Mouse (Mus musculus) layer of hippocampus, postnatal 36 days (tissue): Measurements from ENCODE around the gene Bcl9. TPM values are rescaled to one million over a fixed set of nuclear protein-coding genes. Genes with fewer than 3 reads are reported as not detected.

Experiments
- DNase-seq, 2 experiments: peaks; one replicate each; pipeline ENCODE4 v3.0.0; 2022
- total RNA-seq, 2 experiments: library from RNA; stranded (reverse); gene quantifications; 2 replicates each; pipeline ENCODE4 v1.2.3; 2021

Bcl9 gene
- total RNA-seq, 2 experiments from 2014 or later: 59.1 to 63.3 TPM

DNA sequence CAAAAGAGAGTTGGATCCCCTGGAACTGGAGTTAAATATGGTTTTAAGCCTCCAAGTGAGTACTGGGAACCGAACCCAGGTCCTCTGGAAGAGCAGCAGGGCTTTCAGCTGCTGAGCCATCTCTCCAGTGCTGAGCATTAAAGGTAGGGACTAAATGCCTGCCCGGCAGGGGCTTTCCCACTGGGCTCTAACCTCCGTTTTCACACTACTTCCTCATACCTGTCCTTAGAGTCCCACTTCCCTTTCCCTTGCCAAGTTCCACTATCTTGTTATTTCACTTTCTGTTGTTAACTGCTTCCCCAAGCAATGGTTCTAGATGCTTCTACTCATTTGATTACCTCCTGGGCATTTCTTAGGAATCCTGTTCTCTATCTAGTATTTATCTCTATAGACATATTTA, 65.4 kb downstream of the Bcl9 start:
- no peak for DNase-seq

DNA sequence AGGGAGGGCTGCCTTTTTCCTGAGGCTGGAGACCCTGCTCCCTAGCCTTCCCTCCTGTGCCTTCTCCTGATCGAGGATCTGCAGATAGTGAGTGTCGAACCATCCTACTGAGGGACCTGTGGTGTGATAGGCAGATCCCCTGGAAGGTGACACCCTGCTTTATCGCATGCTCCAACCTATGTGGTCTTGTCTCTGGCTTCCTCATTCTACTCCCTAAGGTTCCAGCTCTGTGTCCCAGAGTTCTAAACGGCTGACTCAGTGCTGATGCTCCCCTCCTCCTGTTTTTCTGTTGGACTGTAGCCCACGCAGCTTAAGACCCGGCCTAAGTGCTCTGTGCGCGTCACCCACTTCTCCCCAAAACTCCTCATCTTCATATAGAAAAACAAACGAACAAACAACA, 65.9 kb downstream of the Bcl9 start:
- DNase-seq: no peak

DNA sequence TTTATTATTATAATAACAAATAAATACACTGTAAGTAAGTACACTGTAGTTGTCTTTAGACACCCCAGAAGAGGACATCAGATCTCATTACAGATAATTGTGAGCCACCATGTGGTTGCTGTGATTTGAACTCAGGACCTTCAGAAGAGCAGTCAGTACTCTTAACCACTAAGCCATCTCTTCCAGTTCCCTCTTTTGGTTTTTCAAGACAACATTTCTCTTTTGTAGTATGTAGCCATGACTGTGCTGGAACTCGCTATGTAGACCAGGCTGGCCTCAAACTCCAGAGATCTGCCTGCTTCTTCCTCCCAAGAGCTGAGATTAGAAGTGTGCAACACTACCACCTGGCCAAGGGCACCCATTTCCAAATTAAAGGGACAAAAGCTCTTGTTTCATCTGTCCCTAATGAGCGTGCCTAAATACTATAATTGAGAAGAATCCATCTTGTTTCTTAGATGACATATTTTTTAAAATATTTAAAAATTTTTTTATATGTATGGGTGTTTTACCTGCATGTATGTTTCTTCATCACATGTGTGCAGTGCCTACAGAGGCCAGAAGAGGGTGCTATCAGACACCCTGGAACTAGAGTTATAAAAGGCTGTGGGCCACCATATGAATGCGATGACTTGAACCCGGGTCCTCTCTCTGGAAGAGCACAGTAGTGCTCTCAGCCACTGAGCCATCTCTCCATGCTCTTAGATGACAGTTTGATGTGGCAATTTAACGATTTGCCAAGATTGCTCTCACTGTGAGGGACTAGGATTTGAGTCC, 66.9 kb downstream of the Bcl9 start:
- no peak for DNase-seq

DNA sequence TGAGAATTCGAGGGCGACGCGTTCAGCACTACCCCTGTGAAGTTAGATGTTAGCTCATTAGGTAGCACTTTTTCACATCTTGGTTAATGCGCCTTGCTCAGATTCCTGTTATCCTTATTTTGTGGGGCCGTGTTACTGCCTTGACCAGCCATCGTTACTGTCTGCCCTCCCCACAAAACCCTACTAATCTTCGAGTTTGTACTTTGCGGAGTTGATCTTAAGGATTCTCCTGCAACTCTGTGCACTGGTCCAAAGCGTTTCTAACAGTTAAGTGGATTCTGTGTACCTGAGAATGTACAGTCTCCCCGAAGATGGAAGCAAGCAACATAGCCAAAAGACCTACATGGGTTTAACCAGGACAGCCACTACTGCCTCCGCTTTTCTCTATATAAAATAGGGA, 69.3 kb downstream of the Bcl9 start:
- DNase-seq: no peak

DNA sequence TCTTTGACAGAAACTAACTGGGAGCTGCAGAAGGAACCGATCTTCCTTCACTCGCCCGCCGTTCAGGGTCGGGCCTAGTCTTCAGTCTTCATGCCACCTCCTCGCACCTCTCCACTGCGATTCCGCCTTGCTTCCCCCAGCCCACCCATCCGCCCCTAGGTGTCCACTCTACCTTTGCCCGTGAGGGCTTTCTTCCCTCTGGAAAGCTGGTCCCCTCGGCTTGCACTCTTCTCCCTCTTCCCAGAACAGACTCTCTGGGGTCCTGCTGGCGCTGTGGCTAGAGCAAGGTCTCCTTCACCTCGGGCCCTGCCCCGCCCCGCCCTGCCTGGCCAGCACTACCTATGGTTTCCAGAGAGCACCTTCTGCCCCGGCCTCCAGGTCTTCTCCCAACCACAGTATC, 69.7 kb downstream of the Bcl9 start:
- no peak for DNase-seq

DNA sequence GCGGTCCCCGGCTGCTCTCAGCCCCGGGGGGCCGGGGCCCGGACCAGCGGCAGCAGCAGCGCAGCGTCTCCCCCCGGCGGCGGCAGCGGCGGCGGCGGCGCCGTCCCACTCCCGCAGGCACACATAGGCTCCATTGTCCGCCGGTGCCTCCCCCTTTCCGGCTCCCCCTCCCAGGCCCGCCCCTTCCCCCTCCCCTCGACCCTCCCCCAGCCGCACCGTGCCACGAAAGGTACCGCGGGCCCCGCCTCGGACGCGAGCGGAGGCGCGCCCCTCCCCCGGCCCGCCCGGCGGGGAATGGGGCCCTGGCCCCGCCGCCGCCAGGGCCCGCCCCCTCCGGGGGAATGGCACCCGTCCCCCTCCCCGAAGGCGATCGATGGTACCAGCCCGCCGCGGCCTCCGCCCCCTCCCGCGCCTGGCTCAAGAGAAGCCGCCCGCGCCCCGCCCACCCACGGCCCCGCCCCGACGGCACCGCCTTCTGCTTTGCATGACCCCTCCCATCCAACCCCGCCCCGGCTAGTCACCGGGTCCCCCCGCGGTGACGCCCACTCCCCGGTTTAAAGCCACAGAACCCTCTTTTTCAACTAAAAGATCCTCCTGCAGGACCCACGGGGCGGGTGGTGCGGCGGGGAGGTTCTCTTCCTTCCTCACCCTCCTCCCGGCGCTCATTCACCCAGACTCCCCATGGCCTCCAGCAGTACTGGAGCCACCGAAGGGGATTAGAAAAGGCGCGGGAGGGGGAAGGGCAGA, 70.3 kb downstream of the Bcl9 start:
- DNase-seq: peak; percentile 92 to 93

DNA sequence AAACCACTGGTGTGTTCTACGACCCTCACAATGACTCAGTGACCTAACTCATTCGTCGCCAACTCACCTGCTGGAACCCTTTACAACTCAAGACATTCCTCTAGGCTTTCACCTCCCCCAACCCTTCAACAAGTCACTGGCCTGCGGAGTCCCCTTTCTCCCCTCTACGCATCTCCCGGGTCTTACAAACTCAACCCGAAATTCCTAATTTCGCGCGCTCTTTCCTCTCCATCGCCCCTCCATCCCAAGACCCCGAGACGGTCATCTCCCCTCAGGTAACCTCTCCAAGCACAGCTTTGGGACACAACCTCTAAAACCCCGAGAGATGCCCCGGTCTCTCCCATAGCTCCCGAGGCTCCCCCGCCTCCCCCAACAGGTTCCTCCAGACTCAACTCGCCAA, 71.0 kb downstream of the Bcl9 start:
- DNase-seq: no peak

DNA sequence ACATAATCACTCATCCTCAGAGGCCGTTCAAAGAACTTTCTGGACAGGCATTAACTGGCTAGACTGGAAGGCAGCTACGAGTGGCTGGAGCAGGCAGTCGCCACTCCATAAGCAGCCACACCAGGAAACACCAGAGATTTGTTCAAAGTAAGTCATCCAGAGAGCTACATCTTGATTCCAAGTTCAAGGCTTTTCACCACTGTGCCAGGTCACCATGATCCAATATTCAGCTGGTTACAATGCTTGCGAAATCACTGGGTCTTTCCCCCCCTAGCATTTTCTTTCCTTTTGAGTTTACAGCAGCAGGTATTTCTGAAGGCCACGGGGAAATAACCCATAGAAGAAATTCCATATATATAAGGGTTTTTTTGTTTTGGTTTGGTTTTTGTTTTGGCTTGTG, 72.5 kb downstream of the Bcl9 start:
- DNase-seq: no peak

DNA sequence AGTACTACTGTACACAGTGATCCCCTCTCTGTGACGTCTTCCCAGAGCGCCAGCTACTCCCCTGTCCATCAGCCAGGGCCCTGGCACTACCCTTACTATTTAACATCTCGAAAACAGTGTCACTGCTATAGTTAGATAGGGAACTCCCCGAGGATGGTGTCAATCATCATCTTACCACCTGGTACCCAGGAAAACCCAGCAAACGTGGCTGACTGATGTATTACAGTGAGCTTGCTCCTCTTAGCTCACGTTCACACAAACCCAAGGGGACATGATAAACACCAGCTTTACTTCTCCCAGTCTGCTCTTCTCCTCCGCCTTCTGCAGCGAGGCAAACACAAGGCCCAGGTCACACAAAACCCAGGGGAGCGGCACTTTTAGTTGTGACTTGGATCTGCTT, 74.5 kb downstream of the Bcl9 start:
- DNase-seq: no peak

DNA sequence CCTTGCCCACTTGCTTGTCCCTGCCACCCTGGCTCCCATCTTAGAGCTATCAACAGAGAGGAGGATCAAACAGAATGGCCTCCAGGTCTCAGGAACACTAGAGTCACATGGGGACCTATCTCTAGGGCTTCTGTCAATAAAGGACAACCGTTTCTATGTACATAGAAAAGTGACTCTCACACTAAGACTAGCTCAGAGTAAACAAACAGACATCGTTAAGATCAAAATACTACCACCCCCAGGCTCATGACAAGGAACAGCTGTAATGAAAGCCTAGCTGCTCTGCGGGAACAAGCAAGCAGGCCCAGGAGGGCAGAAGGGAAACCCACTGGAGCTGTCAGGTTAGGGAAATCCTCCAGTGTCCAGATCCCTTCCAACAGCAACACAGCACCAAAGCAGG, 82.2 kb downstream of the Bcl9 start:
- no peak for DNase-seq

DNA sequence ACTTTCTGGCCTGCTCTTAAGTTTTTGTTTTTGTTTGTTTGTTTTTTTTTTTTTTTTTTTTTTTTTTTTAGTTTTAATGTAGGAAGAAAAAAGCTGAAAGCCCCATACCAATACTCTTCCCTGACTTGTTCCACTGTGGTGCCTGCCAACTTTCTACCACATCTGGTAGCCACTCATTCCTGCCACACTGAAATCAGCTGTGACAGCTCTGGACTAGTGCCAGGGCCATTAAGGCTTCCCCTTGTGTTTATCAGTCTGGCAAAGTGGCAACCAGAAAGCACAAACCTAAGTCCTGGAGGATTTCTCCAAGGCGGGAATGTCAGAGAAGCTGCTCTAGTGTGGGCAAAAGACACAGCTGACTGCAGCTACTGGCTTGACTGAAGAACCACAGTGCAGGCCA, 83.3 kb downstream of the Bcl9 start:
- no peak for DNase-seq

DNA sequence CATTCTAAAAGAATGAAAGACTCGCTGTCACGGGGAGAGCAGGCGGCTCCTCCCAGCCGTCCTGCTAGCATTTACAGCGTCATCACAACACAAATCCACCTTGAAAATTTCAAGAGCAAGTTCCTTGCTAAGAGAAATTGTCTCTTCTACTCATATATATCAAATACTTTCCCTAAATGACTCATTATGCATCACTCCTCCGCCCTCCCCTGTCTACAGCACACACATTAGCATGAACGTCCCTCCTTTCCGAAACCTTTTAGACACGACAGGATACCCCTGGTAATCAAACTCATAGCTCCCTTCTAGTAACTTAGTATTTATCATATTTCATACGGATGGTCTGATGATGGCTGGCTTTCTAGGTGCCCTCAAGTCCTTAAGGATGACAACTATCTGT, 83.8 kb downstream of the Bcl9 start:
- DNase-seq: no peak

DNA sequence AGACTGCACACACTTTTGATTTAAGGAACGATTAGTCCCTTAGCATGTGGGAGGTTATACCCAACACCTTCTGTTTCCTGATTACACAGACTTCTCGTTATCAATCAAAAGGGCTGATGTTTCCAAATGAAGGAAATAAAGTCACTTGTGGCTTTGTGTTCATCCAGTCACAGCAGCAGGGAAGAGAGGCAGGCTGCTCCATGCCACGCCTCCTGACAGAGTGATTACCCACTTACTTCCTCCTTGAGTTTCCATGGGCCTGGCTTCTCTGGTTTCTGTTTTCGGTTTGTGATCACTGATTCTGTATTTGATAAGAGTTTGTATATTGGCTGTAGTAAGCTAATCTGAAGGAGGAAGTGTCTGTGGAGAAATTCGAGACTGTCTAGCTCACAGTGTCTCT, 86.5 kb downstream of the Bcl9 start:
- DNase-seq: no peak

DNA sequence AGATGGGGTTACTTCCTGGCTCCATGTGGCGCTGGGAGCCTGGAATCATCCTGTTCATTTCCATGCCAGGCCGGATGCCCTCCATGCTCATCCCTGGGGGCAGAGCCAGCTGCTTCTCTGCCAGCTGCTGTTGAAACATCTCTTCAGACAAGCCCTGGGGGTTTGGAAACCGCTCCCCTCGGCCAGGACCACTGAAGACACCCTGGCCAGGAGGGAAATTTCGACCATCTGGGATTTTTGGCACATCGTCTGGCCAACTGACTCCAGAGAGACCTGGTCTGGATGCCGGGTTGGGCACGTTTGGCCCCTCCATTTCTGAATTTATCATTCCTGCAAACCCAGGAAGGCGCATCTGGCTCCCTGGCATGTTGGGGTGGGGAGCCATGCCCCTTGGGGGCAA, 88.4 kb downstream of the Bcl9 start:
- DNase-seq: no peak

DNA sequence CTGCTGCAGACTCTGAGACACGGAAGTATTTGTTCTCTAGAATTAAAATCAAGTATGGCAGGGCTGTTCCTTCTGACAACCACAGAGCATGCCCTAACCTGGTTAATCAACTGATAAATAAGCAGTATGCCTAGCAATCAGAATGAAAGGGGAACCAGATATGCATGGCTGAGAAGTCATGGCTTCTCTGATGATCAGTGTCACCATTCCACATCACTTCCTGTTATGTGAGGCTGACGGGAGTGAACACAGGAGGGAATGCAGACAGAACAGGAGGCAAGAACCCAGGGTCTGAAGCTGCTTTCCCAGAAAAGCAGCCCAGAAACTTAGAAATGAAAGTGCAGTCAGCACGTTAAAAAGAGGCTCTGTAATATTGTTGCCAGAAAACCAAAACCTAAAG, 91.2 kb downstream of the Bcl9 start:
- DNase-seq: no peak

DNA sequence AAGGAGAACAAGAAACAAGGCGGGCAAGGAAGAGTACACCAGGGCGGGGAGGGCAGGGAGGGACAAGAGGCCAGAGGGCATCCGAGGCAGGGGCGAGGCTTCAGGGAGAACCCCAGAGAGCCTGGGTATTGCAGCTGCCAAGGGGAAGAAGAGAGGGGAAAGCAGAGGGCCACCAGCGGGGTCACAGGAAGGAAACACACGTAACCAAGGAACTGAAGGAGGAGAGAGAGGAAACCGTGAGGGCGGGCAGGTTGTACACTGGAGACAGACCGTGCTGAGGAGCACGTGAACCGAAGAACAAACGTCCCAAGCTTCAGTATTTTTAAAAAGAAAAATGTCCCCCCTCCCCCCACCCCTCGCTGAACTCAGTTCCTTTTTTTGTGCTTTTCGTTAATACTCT, 93.8 kb downstream of the Bcl9 start:
- DNase-seq: no peak

DNA sequence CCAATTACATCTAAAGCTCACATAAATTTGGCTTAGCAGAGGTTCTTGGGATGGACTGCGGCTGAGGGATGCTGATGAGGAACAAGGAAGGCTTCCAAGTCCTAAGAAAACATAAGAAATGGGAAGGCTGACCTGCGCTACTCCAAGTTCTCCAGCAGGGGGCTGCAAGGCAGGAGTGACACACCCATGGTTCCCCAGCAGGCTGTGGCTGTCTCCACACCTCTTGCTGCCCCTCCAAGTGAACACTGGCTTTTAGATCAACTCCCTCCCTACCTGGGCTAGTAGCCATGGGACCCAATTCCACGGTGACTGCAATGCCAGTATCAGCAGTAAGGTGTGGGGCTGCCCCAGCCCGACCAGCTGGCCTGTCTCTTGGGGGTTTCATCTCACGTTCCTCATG, 95.8 kb downstream of the Bcl9 start:
- peak in 1 of 2 experiments; percentile 49 for DNase-seq

DNA sequence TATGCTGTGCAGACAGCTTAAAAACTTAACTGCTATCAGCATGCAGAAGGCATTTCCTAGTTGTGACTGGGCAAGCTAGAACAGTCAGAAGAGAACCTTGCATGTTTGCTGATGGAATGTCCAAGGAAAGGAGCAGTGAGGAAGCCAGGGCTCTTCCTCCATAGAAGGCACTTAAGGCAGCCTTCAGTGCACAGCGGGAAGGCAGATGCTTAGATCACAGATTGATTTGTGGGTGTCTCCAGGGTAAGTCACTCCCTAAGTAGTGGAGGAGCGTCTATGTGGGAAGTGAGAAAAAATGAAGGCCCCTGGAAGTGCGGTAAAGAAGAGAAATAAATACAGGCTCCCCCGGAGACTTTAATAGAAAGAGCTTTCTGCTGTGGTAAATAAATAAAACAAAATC, 98.5 kb downstream of the Bcl9 start:
- no peak for DNase-seq

DNA sequence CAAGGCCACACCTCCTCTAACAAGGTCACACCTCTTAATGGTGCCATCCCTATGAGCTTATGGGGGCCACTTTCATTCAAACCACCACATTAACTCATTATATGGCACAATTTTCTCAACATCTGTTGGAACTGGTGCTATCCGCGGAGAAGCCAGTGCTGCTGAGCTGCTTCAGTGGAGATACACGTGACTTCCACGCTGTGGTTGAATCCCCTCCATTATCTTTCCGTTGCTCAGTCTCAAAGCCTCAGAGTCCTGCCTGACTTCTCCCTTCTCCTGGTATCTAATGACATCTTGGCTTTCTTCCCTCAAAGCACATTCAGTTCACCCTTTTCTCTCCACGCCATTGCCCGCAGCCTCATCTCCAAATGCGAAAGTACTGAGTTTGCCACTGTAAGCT, 101.1 kb downstream of the Bcl9 start:
- DNase-seq: no peak

DNA sequence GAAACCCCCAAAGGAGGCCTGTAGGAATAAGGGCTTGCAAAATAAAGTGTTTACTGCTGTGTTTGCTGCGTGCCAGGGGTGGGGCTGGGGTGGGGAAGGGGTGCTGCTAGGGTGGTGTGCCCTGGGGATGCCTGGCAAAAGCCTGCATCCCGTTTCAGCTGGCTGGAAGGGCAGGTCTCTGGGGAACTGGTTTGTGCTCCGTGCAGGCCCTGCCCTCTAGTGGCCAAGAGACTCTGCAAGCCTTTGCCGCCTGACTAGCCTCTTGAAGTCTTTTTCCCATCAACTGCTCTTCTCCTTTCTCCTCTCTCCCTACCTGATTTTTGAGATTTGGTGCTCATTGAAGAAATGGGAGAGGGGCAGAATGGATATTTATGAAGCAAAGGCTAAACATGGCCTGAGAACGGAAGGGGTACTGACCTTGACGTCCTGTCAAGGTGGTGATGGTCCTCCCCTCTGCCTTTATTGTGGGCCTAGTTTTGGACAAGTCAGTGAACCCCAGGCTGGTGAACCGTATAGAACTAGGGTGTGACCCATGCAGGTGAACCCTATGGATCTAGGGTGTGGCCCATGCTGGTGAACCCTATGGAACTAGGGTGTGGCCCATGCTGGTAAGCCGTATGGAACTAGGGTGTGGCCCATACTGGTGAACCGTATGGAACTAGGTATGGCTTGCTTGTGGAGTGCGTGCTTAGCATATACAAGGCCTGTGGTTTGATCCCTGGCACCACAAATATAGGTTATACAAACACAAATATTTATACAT, 112.4 kb downstream of the Bcl9 start:
- DNase-seq: peak; percentile 48 to 51

DNA sequence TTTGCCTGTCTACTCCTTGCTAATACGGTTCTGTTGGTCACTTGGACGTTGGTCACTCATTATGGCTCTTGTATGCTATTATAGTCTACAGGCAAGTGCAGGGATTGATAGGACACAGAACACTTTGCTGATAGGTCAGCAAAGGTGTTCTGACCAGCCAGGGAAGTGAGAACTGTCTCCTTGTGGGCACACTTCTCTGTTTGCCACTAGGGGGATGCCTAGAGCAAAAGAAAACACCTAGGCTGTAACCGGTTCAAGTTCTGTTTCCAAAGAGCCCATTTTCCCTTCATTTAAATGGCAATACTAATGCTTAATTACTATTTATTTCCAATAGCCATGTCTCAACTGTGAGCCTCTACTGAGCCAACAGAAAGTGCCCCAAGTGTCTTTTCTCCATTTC, 113.9 kb downstream of the Bcl9 start:
- DNase-seq: no peak

DNA sequence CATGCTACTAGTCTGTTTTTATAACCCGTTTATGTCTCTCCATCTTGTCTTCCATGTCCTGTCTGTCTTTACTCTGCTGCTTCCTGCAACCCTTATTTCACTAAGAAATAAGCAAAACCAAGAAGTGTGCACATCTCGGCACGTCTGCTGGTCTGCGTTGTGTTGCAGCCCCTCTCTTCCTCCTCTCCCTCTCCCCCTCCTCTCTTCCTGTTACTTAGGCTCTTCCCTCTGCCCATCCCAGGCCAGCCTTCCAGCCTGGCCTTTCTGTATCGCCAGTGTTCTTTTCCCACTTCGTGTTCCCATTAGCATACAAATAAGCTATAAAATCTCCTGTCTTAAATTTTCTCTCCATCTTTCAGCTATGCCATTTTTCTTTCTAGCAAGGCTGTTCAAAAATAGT, 117.2 kb downstream of the Bcl9 start:
- no peak for DNase-seq

DNA sequence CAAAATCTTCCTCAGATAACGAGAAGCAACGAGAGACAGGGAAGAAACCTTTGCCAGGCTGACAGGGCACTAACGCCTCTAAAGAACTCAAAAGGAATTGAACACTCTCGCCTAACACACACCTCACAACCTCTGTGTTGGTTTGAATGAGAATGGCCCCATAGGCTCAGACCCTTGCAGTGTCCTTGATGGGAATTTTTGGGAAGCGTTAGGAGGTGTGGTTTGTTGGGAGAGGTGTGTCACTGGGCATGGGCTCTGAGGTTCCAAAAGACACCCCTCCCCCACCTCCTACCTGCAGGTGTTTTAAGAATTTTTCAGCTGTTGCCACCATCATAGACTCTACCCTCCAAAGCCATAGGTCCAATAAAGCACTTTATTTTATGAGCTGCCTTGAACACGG, 118.8 kb downstream of the Bcl9 start:
- no peak for DNase-seq

DNA sequence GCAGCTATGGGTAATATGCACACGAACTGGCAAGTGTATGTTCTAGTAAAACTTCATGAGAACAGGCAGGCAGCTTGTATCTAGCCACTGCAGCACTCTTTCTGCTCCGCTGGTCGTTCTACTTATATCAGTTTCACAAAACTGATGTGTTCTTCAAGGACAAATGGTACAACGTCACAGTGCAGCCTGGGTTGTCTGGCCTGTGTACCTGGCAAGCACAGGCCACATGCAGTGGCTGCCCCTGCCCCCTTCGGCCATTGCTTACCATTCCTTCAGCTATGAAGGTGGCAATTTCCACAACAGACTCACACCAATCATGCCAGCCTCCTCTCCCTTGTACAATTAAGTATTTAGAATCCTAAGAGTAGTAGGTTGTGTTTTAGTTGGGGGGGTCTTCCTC, 125.1 kb downstream of the Bcl9 start:
- DNase-seq: no peak
